Mouse (Mus musculus) hindbrain, embryonic 15.5 days (tissue): ENCODE data around the gene Rxfp4. TPM values are rescaled to one million over a fixed set of nuclear protein-coding genes. Genes with fewer than 3 reads are reported as not detected.

Experiments
- ATAC-seq: fragments of 200-750 bp; cut with Nextera tagmentation; 2 replicates; pipeline ENCODE4 v1.8.0; 2017; ENCODE audit warnings: low read depth, moderate number of reproducible peaks, moderate TSS enrichment; ENCODE audit not compliant: low FRiP score
- H3K27ac ChIP-seq: fragments of 300-500 bp; sonication (generic); replicated peaks from 2 replicates; pipeline ENCODE4 v1.5.1; 2015; ENCODE audit warnings: mild to moderate bottlenecking, inconsistent platforms
- H3K27me3 ChIP-seq: fragments of 300-500 bp; sonication (generic); 2 replicates; pipeline ENCODE4 v1.6.1; 2015; ENCODE audit warnings: control low read depth, inconsistent platforms
- H3K36me3 ChIP-seq: fragments of 300-500 bp; sonication (generic); 2 replicates; pipeline ENCODE4 v1.6.1; 2015; ENCODE audit warnings: control low read depth, inconsistent platforms
- H3K4me1 ChIP-seq: fragments of 300-500 bp; sonication (generic); replicated peaks from 2 replicates; pipeline ENCODE4 v1.6.1; 2015; ENCODE audit warnings: control low read depth, inconsistent platforms
- H3K4me2 ChIP-seq: fragments of 300-500 bp; sonication (generic); 2 replicates; pipeline ENCODE4 v1.6.1; 2015; ENCODE audit warnings: moderate library complexity, mild to moderate bottlenecking, inconsistent platforms
- H3K4me3 ChIP-seq: fragments of 300-500 bp; sonication (generic); 2 replicates; pipeline ENCODE4 v1.5.1; 2015; ENCODE audit warnings: mild to moderate bottlenecking, inconsistent platforms
- H3K9ac ChIP-seq: fragments of 300-500 bp; sonication (generic); 2 replicates; pipeline ENCODE4 v1.6.1; 2015; ENCODE audit warnings: inconsistent platforms
- H3K9me3 ChIP-seq: fragments of 300-500 bp; sonication (generic); 2 replicates; pipeline ENCODE4 v1.6.1; 2016; ENCODE audit warnings: control low read depth, inconsistent platforms
- WGBS: fragments of 180-500 bp; shearing (Covaris S2); methylation state at CpG from one replicate; pipeline ENCODE4 v1.1.7; 2015; 5-methylcytosine and 5-hydroxymethylcytosine counted together
- polyA plus RNA-seq: library from polyadenylated mRNA; unstranded; fragments of >200 nt; fragmentation: Nextera tagmentation; extraction: Ambion mirVana; gene quantifications from 2 replicates; pipeline ENCODE4 v1.2.1, GENCODE M21; 2015

Rxfp4 gene
- polyA plus RNA-seq = not detected in 2 replicates

GRCm38 (mm10) chr3:88652846-88653515, at the start of gene Rxfp4:
Rxfp4 (minus strand) TSS chr3:88653142.
- 87% methylated on average over 17 of the region's 17 CpGs for WGBS
- Histone ChIP-seq H3K27me3 (no peaks in the 10 kb centered on the region), H3K9ac (no peak within 1 kb of the TSS), H3K27ac (no peak within 1 kb of the TSS), H3K36me3 (0 out of 2 replicates have a peak, but pooled peaks cover 7% of the 10 kb centered on the region), H3K4me3 (no peak within 1 kb of the TSS), H3K4me1 (no peaks in the 10 kb centered on the region), H3K4me2 (no peak within 1 kb of the TSS), H3K9me3 (no peaks in the 10 kb centered on the region)
- no peak for ATAC-seq

- peaks cover 85% of the 10 kb centered on the region for H3K36me3 ChIP-seq
- H3K4me3 ChIP-seq = no peak overlapping the region
- no peaks in the 10 kb centered on the region for H3K9me3 ChIP-seq
- H3K27me3 ChIP-seq = no peaks in the 10 kb centered on the region
- WGBS = 85% methylated on average over 3 of the region's 3 CpGs
- H3K4me1 ChIP-seq = no peaks in the 10 kb centered on the region
- H3K9ac ChIP-seq = no peak overlapping the region
- no peak overlapping the region for H3K4me2 ChIP-seq
- ATAC-seq = no peak
- no peak overlapping the region for H3K27ac ChIP-seq
These were observed 48.3 kb upstream of the Rxfp4 start for GRCm38 (mm10) chr3:88701222-88701621.

- Histone ChIP-seq H3K9me3 (no peaks in the 10 kb centered on the region), H3K36me3 (peaks cover 91% of the 10 kb centered on the region), H3K9ac (no peak overlapping the region), H3K4me2 (no peak overlapping the region), H3K4me3 (no peak overlapping the region), H3K27ac (no peak overlapping the region), H3K27me3 (no peaks in the 10 kb centered on the region), H3K4me1 (no peaks in the 10 kb centered on the region)
- 82% methylated on average over 3 of the region's 3 CpGs for WGBS
- ATAC-seq = no peak
These were observed 47.3 kb upstream of the Rxfp4 start for GRCm38 (mm10) chr3:88700247-88700646.

- Histone ChIP-seq H3K4me3 (no peak overlapping the region), H3K4me1 (no peaks in the 10 kb centered on the region), H3K36me3 (peaks cover 93% of the 10 kb centered on the region), H3K27me3 (no peaks in the 10 kb centered on the region), H3K9ac (no peak overlapping the region), H3K9me3 (no peaks in the 10 kb centered on the region), H3K27ac (no peak overlapping the region), H3K4me2 (no peak overlapping the region)
- 96% methylated on average over 6 of the region's 6 CpGs for WGBS
- no peak for ATAC-seq
These were observed 45.9 kb upstream of the Rxfp4 start for GRCm38 (mm10) chr3:88698834-88699233.

- Histone ChIP-seq H3K9ac (no peak overlapping the region), H3K36me3 (peaks cover 93% of the 10 kb centered on the region), H3K4me2 (no peak overlapping the region), H3K9me3 (no peaks in the 10 kb centered on the region), H3K4me3 (no peak overlapping the region), H3K27me3 (no peaks in the 10 kb centered on the region), H3K4me1 (no peaks in the 10 kb centered on the region), H3K27ac (no peak overlapping the region)
- 96% methylated on average over 1 of the region's 1 CpGs for WGBS
- ATAC-seq = no peak
These were observed 45.1 kb upstream of the Rxfp4 start for GRCm38 (mm10) chr3:88698051-88698450.

GRCm38 (mm10) chr3:88695545-88695944, 42.6 kb upstream of the Rxfp4 start:
- no peak for ATAC-seq
- H3K4me3 ChIP-seq = no peak overlapping the region
- H3K27me3 ChIP-seq = no peaks in the 10 kb centered on the region
- no peak overlapping the region for H3K9ac ChIP-seq
- no peaks in the 10 kb centered on the region for H3K9me3 ChIP-seq
- H3K4me1 ChIP-seq = no peaks in the 10 kb centered on the region
- H3K36me3 ChIP-seq = peaks cover 93% of the 10 kb centered on the region
- H3K4me2 ChIP-seq = no peak overlapping the region
- H3K27ac ChIP-seq = no peak overlapping the region

- peaks cover 58% of the 10 kb centered on the region for H3K36me3 ChIP-seq
- H3K9me3 ChIP-seq = no peaks in the 10 kb centered on the region
- no peaks in the 10 kb centered on the region for H3K27me3 ChIP-seq
- no peak overlapping the region for H3K9ac ChIP-seq
- no peak overlapping the region for H3K4me3 ChIP-seq
- H3K27ac ChIP-seq = no peak overlapping the region
- no peak overlapping the region for H3K4me2 ChIP-seq
- WGBS = 90% methylated on average over 5 of the region's 5 CpGs
- no peak for ATAC-seq
- H3K4me1 ChIP-seq = peaks cover 28% of the 10 kb centered on the region
These were observed 36.1 kb upstream of the Rxfp4 start for GRCm38 (mm10) chr3:88689079-88689478.

GRCm38 (mm10) chr3:88686734-88687611, 34.0 kb upstream of the Rxfp4 start:
- no peak for ATAC-seq
- peaks cover 40% of the 10 kb centered on the region for H3K36me3 ChIP-seq
- peak overlapping the region; percentile 90 for H3K4me3 ChIP-seq
- H3K9ac ChIP-seq = peak overlapping the region; percentile 96
- peak overlapping the region; percentile 91 for H3K4me2 ChIP-seq
- peaks cover 28% of the 10 kb centered on the region for H3K4me1 ChIP-seq
- H3K9me3 ChIP-seq = no peaks in the 10 kb centered on the region
- peak overlapping the region; percentile 93 for H3K27ac ChIP-seq
- 52% methylated on average over 13 of the region's 13 CpGs for WGBS
- H3K27me3 ChIP-seq = no peaks in the 10 kb centered on the region

GRCm38 (mm10) chr3:88685958-88686451, 33.1 kb upstream of the Rxfp4 start:
- Histone ChIP-seq H3K4me3 (peak overlapping the region; percentile 90), H3K9me3 (no peaks in the 10 kb centered on the region), H3K27me3 (no peaks in the 10 kb centered on the region), H3K27ac (peak overlapping the region; percentile 93), H3K4me2 (peak overlapping the region; percentile 91), H3K36me3 (peaks cover 32% of the 10 kb centered on the region), H3K4me1 (peaks cover 28% of the 10 kb centered on the region), H3K9ac (peak overlapping the region; percentile 96)
- peak; percentile 77 for ATAC-seq
- WGBS = 0% methylated on average over 45 of the region's 45 CpGs

- Histone ChIP-seq H3K4me1 (peaks cover 28% of the 10 kb centered on the region), H3K9ac (peak within 1 kb of the TSS; percentile 96), H3K27ac (peak within 1 kb of the TSS; percentile 93), H3K4me2 (peak within 1 kb of the TSS; percentile 91), H3K4me3 (peak within 1 kb of the TSS; percentile 90), H3K36me3 (peaks cover 25% of the 10 kb centered on the region), H3K27me3 (no peaks in the 10 kb centered on the region), H3K9me3 (no peaks in the 10 kb centered on the region)
- WGBS = under 1% methylated on average over 47 of the region's 47 CpGs
- peak; percentile 99 for ATAC-seq
These were observed 32.3 kb upstream of the Rxfp4 start, which contains the start of gene Khdc4 for GRCm38 (mm10) chr3:88684980-88685941. Khdc4 (plus strand) TSS chr3:88685803.

GRCm38 (mm10) chr3:88684236-88684979, 31.5 kb upstream of the Rxfp4 start:
- Histone ChIP-seq H3K4me1 (peaks cover 28% of the 10 kb centered on the region), H3K4me2 (peak overlapping the region; percentile 91), H3K9ac (peak overlapping the region; percentile 42; the same call in 1 of the 2 replicates), H3K9me3 (no peaks in the 10 kb centered on the region), H3K4me3 (peak overlapping the region; percentile 90), H3K27me3 (no peaks in the 10 kb centered on the region), H3K27ac (peak overlapping the region; percentile 93), H3K36me3 (peaks cover 16% of the 10 kb centered on the region)
- WGBS = 59% methylated on average over 8 of the region's 8 CpGs
- no peak for ATAC-seq
